Mouse (Mus musculus): ENCODE results near the gene Lrrc74a.

DNA sequence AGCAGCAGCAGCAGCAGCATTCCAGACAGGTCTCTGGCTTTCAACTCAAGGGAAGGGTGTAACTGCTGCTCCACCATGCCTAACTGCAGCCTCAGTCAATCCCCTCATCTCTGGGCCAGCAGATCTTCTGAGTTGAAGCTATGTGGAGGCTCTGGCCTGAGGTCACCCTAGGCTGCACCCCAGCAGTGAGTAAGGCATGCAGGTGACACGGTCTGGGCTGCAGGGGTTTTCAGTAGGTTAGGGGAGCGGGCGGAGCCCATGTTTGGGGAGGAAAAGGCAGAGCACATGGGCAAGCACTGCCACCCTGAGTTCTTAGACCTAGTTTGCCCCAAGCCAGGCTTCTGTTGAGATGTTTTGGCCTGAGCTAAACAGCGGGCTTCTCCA is 33.2 kb upstream of the Lrrc74a start:
- TF ChIP-seq CTCF (IDR thresholded peaks at IDR 0.05; ENCODE audit: low read depth) (no peak), EP300 (IDR thresholded peaks at IDR 0.05; ENCODE audit: low read depth) (no peak)
